Mouse (Mus musculus) regulatory T cell (primary cell): ENCODE data around the gene Got2.

Experiments
- in situ Hi-C: fragments of 300-600 bp; cut with MboI, MseI; formaldehyde crosslinking; loops from one replicate; pipeline ENCODE4 v1.15.1; 2025; ENCODE audit warnings: high pct_unique_total_duplicates

Got2 gene

DNA sequence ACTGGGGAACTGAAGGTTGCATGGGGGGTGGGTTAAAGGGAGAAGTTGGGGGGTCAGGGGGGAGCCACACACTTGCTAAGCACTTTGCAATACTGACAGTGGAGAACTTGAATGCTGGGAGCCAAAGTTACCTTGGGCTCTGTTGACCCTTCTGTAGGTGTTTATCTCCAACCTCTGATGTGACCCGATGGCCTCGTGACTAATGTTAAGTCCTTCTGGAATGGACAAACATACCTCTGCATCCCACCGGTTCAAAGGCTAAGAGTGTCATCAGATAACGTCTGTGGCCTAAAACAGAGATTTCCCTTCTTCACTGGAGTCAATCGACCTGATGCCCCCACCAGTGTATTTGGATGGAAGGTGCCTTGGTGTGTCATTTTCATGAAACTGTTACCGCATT is 67.1 kb downstream of the Got2 start:
- in situ Hi-C loops = loop anchor here (5.0 to 10.0 kb wide), 2 partner anchors 474 to 914 kb away; no protein-coding TSS in a partner anchor

GRCm38 (mm10) chr8:95818211-95818610 is 70.1 kb downstream of the Got2 start:
- in situ Hi-C loops = no loop called here

GRCm38 (mm10) chr8:95817597-95817996 is 70.8 kb downstream of the Got2 start:
- in situ Hi-C loops = no loop called here

- in situ Hi-C loops = no loop called here
Observed at GRCm38 (mm10) chr8:95816044-95816708, 72.2 kb downstream of the Got2 start.
